Mouse (Mus musculus) kidney, adult 2 months (tissue): ENCODE results near the gene Ttc7b. TPM values are rescaled to one million over a fixed set of nuclear protein-coding genes. Genes with fewer than 3 reads are reported as not detected.

ENCODE experiments used
- DNase-seq: peaks from one replicate; pipeline ENCODE4 v3.0.0; 2021
- H3K27ac ChIP-seq: fragments of 200-500 bp; 2 replicates; pipeline ENCODE4 v1.5.1; 2012; ENCODE audit warnings: low read depth, low read length, control low read depth, inconsistent platforms; ENCODE audit not compliant: insufficient read depth
- H3K27me3 ChIP-seq: fragments of 200-500 bp; replicated peaks from 2 replicates; pipeline ENCODE4 v1.6.1; 2012; ENCODE audit warnings: mild to moderate bottlenecking, moderate library complexity, low read length, inconsistent platforms; ENCODE audit not compliant: control insufficient read depth, insufficient read depth
- H3K36me3 ChIP-seq: fragments of 200-500 bp; 2 replicates; pipeline ENCODE4 v1.6.1; 2012; ENCODE audit warnings: mild to moderate bottlenecking, moderate library complexity, low read length, inconsistent platforms; ENCODE audit not compliant: control insufficient read depth, insufficient read depth
- H3K4me1 ChIP-seq: fragments of 200-500 bp; 2 replicates; pipeline ENCODE4 v1.6.1; 2011; ENCODE audit warnings: low read length; ENCODE audit not compliant: control insufficient read depth, insufficient read depth
- H3K4me3 ChIP-seq: fragments of 200-500 bp; 2 replicates; pipeline ENCODE4 v1.5.1; 2011; ENCODE audit warnings: mild to moderate bottlenecking, low read depth, low read length, control low read depth; ENCODE audit not compliant: insufficient read depth
- CTCF ChIP-seq: fragments of 200-500 bp; conservative IDR thresholded peaks from 2 replicates; pipeline ENCODE4 v1.5.1; 2011; ENCODE audit warnings: low read depth, mild to moderate bottlenecking, control low read depth, low read length, moderate library complexity, mixed read lengths; ENCODE audit not compliant: insufficient read depth, insufficient read length
- POLR2A ChIP-seq: fragments of 200-500 bp; IDR thresholded peaks from one replicate; pipeline ENCODE4 v1.6.1; 2011; ENCODE audit warnings: low read depth, low read length, control low read depth
- WGBS: fragments of 180-500 bp; shearing (Covaris S2); methylation state at CpG from one replicate; pipeline ENCODE4 v1.1.7; 2018; 5-methylcytosine and 5-hydroxymethylcytosine counted together
- polyA plus RNA-seq: library from polyadenylated mRNA; depleted of rRNA; stranded (reverse); fragments of >200 nt; gene quantifications from 2 replicates; pipeline ENCODE4 v1.2.3, GENCODE M21; 2012

Gene Ttc7b
- polyA plus RNA-seq, 1 experiment: 42.1 TPM

DNA sequence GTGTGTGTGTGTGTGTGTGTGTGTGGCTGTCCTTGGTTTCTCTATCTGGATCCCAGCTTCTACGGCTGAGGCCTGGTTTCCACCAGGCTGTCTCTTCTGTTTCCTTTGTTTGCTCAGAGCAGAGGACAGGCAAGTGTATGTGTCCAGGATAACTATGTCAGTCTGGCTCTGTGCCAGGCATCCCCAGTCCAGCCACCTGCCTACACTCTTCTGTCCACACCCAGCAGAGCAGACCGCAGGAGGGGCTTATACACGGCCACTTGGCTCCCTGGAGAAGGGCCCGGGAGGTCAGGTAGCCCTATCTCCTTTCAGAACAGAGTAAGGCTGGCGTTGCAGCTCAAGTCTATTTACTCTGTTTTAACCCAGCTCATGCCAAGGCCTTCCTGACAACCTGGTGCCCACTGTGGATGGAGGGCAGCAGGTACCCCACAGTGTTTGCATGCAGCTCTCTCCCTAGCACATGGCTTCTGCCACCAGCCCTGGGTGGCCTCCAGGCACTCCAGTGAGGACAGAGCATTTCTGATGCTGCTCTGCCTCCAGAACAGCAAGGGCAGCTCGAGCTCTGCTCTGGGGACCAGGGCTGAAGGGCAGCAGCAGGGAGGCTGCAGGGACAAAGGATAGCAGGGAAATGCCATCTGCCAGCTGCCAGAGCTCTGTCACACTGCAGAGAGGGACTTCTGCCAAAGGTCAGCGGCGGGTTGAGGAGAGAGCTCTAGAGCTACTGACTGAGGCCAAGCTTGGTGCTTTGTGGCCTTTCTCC, 212.9 kb downstream of the Ttc7b start:
- peak; percentile 57 for DNase-seq
- no peak overlapping the region for H3K27ac ChIP-seq
- no peak overlapping the region for H3K4me3 ChIP-seq
- 63% methylated on average over 8 of the region's 8 CpGs for WGBS
- no peaks in the 10 kb centered on the region for H3K4me1 ChIP-seq
- H3K36me3 ChIP-seq: no peaks in the 10 kb centered on the region
- no peaks in the 10 kb centered on the region for H3K27me3 ChIP-seq
- no peak for TF ChIP-seq CTCF
- no peak for TF ChIP-seq POLR2A

DNA sequence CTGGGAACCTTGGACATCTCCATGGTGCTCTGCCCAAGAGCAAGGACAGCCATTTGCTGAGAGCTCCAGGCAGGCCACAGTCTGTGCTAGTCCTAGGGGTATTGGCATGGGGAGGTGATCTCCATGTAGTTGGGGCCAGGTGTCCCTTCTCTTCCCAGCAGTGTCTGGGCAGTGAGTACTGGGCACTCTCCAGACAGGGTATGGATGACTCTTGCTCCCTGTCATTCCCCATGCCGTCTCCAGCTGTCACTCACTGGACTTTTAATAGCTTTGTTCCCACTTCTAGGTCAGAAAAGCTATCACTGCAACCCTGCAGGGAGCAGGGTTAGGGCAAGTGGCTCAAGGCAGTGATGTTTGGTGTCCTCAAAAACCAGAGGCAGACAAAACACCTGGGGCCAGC, 214.3 kb downstream of the Ttc7b start:
- Histone ChIP-seq H3K27me3 (no peaks in the 10 kb centered on the region), H3K4me1 (no peaks in the 10 kb centered on the region), H3K27ac (no peak overlapping the region), H3K36me3 (no peaks in the 10 kb centered on the region), H3K4me3 (no peak overlapping the region)
- WGBS: 68% methylated on average over 1 of the region's 1 CpGs
- TF ChIP-seq CTCF (no peak), POLR2A (no peak)
- DNase-seq: no peak

DNA sequence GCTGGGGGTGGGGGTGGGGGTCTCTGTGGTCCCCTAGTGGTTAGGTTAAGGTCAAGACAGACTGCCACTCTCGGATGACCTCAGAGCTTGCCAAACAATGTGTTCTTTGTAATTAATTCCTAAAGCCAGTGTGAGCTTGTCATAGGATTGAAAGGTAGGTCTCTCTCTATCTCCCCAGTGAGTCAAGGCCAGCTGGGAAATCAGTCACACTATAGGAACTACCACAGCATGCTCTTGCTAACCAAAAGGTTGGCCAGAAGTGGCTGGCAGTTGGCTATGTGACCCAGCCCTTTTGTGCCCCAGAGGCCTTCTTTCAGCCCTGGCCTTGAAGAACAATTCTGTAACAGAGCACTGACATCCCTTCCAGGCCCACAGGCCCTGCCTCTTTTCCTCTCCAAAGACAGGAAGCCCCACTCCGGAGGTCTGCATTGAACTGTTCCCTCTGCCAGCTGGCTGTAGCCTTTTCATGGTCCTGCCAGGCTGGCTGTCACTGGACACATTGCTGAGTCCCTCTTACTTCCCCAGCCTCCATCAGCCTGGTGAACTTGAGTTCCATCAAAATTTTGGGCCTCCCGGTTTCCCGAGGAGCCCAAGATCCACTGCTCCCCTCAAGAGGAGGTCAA, 215.5 kb downstream of the Ttc7b start:
- Histone ChIP-seq H3K27ac (no peak overlapping the region), H3K4me1 (no peaks in the 10 kb centered on the region), H3K4me3 (no peak overlapping the region), H3K27me3 (no peaks in the 10 kb centered on the region), H3K36me3 (no peaks in the 10 kb centered on the region)
- peak; percentile 45 for DNase-seq
- TF ChIP-seq POLR2A: no peak
- TF ChIP-seq CTCF: no peak
- 72% methylated on average over 4 of the region's 4 CpGs for WGBS

DNA sequence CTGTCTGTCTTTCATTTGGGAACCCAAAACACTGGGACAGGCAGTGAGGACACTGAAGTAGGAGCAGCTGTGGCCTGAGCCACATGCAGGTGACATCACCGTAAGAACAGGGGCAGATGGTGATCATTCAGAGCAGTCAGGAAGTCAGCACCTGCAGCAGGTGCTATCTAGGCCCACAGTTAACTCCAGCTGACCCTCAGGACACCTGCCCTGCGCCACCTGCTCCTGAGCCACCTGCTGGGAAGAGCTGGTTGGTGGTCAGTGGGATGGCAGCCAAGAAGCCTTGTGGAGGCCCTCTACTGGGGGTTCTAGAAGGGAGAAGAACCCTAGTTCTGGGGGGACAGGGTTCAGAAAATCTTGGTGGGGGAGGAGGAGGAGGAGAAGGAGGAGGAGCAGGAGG, 216.3 kb downstream of the Ttc7b start:
- no peaks in the 10 kb centered on the region for H3K27me3 ChIP-seq
- 95% methylated on average over 2 of the region's 2 CpGs for WGBS

DNA sequence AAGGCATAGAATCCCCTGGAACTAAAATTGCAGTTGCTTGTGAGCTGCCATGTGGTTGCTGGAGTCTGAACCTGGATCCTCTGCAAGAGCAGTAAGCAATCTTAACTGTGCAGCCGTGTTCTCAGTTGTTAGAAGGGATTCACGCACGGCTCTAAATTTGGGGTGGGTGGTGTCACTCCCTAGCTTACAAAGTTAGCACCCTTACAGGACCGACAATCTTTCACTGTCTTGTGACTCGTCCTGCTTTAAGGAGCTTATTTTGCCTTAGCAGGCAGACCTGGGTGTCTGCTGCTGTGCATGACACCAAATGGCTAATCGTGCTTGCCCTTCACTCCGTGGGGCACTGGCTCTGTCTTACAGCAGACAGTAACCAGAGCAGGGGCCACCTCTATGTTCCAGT, 217.5 kb downstream of the Ttc7b start:
- H3K27ac ChIP-seq: no peak overlapping the region
- no peak for TF ChIP-seq CTCF
- no peak for TF ChIP-seq POLR2A
- DNase-seq: no peak
- H3K27me3 ChIP-seq: no peaks in the 10 kb centered on the region
- WGBS: 71% methylated on average over 7 of the region's 7 CpGs
- no peaks in the 10 kb centered on the region for H3K4me1 ChIP-seq
- H3K4me3 ChIP-seq: no peak overlapping the region
- H3K36me3 ChIP-seq: no peaks in the 10 kb centered on the region

More for the DNA sequence above, 216.3 kb downstream of the Ttc7b start:
- Histone ChIP-seq H3K27ac (no peak overlapping the region), H3K4me1 (no peaks in the 10 kb centered on the region), H3K4me3 (no peak overlapping the region), H3K36me3 (no peaks in the 10 kb centered on the region)
- no peak for DNase-seq
- TF ChIP-seq POLR2A: no peak
- TF ChIP-seq CTCF: no peak

DNA sequence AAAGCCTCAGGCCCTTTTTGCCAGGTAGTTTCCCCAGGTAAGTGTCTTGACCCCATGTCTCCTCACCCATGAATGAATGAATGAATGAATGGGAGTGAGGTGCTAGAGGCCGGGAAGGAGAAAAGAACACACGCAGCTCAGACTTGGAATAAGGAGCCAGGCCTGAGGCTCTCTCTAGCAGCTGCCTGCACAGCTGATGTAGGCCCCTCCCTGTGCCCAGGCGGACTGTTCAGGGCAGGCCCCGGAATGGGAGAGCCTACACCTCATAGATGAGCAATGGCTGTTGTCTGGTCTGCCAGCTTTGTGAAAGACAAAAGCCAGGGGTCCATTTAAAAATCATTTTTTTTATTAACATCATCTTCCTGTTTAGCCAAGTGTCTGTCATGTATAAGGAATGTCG, 220.2 kb downstream of the Ttc7b start:
- no peak overlapping the region for H3K4me3 ChIP-seq
- H3K4me1 ChIP-seq: no peaks in the 10 kb centered on the region
- no peak for DNase-seq
- H3K27ac ChIP-seq: no peak overlapping the region
- WGBS: 86% methylated on average over 5 of the region's 5 CpGs
- H3K27me3 ChIP-seq: no peaks in the 10 kb centered on the region
- TF ChIP-seq CTCF (no peak), POLR2A (no peak)
- no peaks in the 10 kb centered on the region for H3K36me3 ChIP-seq

DNA sequence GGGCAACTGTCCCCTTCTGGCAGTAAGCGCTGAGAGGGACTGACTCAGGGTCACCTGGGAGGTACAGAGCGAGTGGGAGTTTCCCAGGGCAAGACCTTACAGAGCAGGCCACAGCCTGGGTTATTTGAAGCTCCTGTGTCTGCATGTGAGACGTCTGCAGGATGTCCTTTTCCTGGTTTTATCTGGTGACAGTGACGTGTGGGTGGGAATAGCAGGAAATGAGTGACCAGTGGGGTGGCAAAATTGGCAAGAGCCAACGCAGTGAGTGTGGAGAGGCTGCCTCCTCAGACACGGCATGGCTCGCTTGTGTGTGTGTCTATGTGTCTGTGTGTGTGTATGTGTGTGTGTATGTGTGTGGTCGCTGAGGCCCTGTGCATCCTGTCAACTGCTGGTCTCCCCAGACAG, 221.3 kb downstream of the Ttc7b start:
- Histone ChIP-seq H3K36me3 (no peaks in the 10 kb centered on the region), H3K27me3 (no peaks in the 10 kb centered on the region), H3K4me1 (no peaks in the 10 kb centered on the region), H3K27ac (peak overlapping the region; percentile 24), H3K4me3 (no peak overlapping the region)
- WGBS: 59% methylated on average over 8 of the region's 8 CpGs
- no peak for TF ChIP-seq CTCF
- no peak for TF ChIP-seq POLR2A
- DNase-seq: peak; percentile 79
